Mouse (Mus musculus) layer of hippocampus, adult 9-10 months (tissue): Measurements from ENCODE around the gene Cited2.
A peak's percentile ranks its signal among the peaks of the same experiment; 100 is the strongest.

Source experiments
- DNase-seq: peaks from one replicate; pipeline ENCODE4 v3.0.0; 2022; ENCODE audit warnings: low spot score

The Cited2 gene

DNA sequence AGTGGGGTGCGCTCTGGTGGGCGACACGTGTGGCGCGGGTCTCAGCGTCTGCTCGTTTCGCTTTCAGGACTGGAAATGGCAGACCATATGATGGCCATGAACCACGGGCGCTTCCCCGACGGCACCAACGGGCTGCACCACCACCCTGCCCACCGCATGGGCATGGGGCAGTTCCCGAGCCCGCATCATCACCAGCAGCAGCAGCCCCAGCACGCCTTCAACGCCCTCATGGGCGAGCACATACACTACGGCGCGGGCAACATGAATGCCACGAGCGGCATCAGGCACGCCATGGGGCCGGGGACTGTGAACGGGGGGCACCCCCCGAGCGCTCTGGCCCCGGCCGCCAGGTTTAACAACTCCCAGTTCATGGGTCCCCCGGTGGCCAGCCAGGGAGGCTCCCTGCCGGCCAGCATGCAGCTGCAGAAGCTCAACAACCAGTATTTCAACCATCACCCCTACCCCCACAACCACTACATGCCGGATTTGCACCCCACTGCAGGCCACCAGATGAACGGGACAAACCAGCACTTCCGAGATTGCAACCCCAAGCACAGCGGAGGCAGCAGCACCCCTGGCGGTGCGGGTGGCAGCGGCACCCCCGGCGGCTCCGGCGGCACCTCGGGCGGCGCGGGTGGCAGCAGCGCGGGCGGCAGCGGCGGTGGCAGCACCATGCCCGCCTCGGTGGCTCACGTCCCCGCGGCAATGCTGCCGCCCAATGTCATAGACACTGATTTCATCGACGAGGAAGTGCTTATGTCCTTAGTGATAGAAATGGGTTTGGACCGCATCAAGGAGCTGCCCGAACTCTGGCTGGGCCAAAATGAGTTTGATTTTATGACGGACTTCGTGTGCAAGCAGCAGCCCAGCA lies 1.1 kb downstream of the Cited2 start:
- no peak for DNase-seq

GRCm38 (mm10) chr10:17725037-17725584 lies 2.1 kb downstream of the Cited2 start:
- DNase-seq, result no peak

DNA sequence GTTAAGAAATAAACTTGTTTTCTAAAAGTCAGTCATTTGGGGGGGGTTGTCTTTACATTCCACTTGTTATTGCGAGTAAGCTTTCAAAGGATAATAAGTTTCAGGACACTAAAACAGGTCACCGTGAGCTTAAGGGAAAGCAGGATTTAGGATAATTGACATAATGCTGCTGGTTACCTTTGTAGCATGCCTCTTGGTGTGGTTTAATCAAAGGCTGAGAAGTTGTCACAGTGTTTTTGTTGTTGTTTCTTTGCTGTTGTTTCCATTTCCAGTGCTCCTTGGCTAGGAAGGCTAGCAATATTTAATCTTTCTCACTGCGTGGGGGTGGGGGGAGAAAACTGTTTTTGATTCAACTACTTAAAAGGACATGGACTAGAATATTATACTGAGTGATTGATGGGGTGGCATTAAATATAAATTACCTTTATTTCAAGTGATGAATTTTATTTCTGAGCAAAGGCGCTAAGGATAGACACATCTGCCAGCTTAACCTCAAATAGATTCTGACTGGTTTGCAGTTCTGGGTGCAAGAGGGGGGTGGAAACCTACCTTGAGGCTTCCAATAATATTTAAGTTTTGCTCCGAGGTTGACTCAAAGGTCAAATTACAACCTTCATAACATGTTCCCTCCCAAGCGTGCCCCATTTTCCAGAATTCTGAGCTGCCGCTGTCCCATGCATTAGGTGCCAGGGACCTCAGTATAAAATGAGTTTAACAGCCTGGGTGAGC lies 2.8 kb downstream of the Cited2 start:
- DNase-seq, result no peak

GRCm38 (mm10) chr10:17726373-17726720 lies 3.3 kb downstream of the Cited2 start:
- no peak for DNase-seq

DNA sequence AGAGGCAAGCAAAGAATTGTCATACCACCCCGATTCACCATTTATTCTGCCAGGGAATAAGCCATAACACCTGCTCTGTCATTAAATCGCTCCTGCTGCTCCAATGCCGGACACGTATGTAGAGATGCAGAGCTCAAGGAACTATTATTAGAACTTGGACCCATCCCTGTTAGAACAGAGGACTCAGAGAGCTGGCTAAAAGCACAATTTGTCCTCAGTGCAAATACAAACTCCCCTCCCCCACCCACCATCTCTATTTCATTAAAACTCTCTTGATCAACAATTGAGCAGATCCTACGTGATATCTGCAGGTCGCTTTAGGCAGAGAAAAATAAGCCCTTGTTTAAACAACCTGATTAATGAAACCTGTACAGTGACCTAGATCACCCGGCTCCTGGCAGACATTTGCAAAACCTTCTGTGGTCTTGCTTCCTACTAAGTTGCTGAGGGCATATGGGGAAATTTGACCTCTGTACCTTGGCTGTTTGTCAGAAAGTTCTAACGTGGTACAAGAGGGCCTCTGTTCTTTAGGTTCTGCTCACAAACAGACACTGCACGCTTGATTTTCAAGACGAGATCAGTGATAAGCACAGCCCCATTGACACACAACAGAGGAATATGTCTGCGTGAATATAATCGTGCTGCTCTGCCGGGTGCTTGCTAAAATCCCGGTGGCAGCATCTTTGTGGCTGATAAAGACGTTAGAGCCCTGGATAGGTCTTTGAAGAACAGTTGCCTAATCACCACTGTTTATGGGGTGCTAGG lies 4.3 kb downstream of the Cited2 start:
- DNase-seq, result no peak

DNA sequence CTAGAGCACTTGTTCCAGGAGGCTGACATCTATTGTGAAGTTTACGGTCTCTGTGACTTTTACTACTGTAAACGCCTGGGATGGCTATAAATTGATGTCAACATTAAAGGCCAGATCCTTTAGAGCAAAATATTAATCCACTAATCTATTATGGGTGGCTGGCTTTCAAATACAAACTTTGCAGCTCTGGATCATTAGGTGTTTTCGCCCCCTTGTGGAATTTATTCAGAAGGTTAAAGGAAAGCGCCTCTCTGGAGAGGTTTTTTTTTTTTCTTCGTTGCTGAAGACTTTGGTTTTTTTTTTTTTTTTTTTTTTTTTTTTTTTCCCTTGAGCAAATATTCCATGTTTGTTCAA lies 4.9 kb downstream of the Cited2 start:
- no peak for DNase-seq

DNA sequence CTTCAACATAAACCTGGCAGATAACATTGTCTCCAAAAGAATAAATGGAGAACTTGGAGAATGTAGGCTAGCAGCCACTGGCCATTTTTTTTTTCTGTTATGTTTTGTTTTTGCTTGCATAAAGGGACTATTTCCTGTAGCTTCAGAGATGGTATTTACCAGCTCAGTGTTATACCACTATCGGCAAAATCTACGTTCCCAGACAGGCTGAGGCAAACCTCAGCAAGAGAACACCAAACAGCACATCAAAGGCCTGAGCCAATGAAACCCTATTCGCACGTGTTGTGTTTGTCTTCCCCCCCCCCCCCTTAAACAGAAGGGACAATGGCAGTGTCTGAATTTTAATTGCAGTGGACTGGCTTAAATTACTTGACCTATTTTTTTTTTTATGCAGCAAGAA lies 5.7 kb downstream of the Cited2 start:
- no peak for DNase-seq

DNA sequence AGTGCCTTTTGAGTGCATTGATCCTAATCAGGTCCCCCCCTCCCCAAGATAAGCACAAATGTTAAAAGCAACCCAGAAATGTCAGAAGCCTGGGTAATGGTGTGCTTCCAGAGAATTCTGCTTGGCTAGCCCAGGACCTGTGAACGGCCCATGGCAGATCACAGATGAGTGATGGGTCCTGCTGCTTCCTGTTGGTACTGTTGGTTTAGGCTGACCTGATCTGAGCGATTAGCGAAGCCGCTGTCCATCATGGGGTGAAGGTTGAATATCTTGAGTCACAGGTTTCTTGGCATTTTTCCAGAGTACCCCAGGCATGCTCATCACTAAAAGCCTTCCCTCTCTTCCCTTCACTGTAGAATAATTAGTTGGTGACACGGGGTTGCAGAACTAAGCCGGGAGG lies 6.5 kb downstream of the Cited2 start:
- no peak for DNase-seq

DNA sequence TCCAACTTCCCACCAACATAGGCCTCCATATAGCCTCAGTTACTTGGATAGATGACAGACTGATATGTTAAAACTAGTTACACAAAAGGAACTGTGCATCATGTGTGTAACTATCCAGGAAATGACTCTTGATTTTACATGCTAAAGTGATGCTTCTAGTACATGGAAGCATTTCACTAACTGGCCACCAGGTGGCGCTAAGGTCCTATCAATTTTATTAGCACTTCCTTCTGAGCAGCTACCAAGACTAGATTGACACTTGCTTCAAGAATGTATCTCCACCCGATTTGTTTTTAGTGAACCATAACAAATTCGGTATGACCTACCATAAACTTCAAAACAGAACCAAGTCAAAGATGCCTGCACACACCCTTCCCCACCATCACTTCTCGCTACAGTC lies 10.0 kb downstream of the Cited2 start:
- peak; percentile 76 for DNase-seq

GRCm38 (mm10) chr10:17742581-17742980 lies 19.6 kb downstream of the Cited2 start:
- DNase-seq, result no peak

DNA sequence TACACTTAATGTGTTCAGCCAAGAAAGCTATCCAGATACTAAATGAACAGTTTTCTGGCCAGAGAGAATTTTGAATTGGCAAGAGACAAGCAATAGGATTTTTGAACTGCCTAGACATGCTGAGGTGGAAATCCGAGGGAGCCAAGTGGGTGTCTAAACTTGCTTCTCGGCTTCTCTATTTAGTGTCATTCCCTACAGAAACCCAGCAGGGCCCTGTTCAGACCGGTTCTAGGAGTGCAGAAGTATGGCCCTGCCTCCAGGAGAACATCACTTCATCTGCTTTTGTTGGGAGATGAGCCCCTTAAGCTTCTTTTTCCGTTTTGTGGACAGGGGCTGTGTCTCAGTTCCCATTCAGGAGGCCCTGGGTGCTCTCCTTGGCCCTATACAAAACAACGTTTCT lies 29.5 kb downstream of the Cited2 start:
- no peak for DNase-seq

GRCm38 (mm10) chr10:17759772-17760171 lies 36.8 kb downstream of the Cited2 start:
- DNase-seq, result no peak

GRCm38 (mm10) chr10:17760750-17761613 lies 38.0 kb downstream of the Cited2 start:
- DNase-seq, result no peak

- no peak for DNase-seq
Observed at GRCm38 (mm10) chr10:17761652-17762051, 38.6 kb downstream of the Cited2 start.

DNA sequence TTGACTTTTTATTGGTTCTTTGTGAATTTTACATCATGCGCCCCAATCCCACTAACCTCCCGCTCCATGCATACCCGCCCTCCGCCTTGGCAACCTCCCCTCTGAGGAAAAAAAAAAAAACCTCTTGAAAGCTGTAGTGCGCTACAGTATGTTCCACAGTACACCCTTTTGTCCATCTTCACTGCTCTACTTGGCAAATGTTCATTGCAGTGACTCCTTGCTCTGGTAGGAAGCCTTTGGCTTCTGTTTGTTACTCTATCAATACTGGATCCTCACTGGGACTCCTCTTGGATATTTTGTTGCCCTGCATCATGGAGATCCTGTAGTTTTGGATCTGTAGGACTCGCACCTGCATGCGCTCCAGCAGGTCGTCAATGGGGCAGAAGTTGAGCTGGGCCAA lies 39.9 kb downstream of the Cited2 start:
- no peak for DNase-seq

DNA sequence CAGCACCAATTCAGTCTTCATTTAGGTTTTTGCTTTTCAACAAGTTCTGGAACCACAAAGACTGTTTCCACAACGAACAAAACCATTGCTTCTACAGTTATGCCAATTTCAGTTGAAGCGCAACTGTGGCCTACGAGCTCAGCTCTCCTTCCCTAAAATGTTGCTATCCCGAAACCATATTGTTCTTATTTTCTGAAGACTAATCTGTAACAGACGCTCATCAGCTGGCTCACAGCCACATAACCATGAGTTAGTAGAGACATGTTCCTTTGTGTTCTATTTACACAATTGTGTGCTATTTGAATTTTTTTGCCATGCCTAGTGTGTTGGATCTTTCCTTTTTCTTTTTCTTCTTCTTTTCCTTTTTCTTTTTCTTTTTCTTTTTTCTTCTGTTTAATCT lies 46.8 kb downstream of the Cited2 start:
- DNase-seq, result peak; percentile 12

- DNase-seq, result no peak
Observed at GRCm38 (mm10) chr10:17772364-17772763, 49.3 kb downstream of the Cited2 start.

GRCm38 (mm10) chr10:17774366-17774765 lies 51.3 kb downstream of the Cited2 start:
- no peak for DNase-seq

DNA sequence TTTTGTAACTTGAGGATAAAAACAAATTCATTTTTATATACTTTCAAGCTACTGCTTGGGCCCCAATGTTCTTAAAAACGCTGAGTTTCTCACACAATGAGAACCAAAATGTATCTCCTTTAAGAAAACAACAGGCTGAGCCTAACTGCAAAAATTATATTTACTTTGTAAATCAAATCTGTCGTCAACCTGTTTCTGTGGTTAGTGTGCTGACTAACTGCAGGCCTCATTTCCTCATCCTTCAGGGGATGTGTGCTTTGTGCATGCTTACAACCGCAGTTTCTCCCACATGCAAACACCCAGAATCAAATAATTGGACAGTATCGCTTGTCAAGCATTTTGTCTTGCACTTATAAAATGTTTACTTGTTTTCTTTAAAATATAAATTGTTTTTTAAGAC lies 52.1 kb downstream of the Cited2 start:
- DNase-seq, result no peak
